Comparison of ENCODE assay signal across 21 mouse cellular contexts in the genomic region with DNA sequence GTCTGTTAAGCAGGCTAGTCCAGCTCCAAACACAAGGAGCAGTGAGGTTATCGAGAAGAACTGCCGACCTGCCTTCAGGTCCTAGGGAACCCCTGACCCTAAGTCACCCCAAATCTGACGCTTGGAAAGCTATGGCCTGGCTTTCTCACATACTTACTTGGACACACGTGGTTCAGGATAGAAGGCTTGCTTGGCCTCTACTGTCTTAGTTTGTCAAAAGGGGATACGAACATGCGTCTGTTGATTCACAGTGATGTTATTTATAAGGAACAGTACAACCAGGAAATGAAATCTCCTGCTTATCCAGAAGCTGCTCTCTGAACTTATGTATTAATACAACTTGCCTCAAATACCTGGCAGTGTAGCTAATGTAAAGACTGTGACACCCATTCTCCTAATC.
"Had no signal": no experiment of that assay in that cellular context is flagged by ENCODE, and none has a peak within 500 bp of the region (broad histone marks: within the 10 kb centered on the region; RNA-seq: fewer than 3 reads in every experiment).

No protein-coding gene starts in this region.

- H3K9ac ChIP-seq: heart, embryonic 12.5 days; hindbrain, embryonic 13.5 days; hindbrain, embryonic 15.5 days; limb, embryonic 12.5 days; liver, embryonic 12.5 days had no signal

- H3K9me3 ChIP-seq: heart, embryonic 10.5 days; heart, embryonic 12.5 days; hindbrain, embryonic 13.5 days; hindbrain, embryonic 15.5 days; limb, embryonic 10.5 days; limb, embryonic 12.5 days; liver, embryonic 12.5 days had no signal

- H3K27ac ChIP-seq: heart, embryonic 10.5 days; hindbrain, embryonic 13.5 days; hindbrain, embryonic 15.5 days; hindbrain, postnatal 0 days; layer of hippocampus, adult 2 months; left cerebral cortex, adult 2 months; limb, embryonic 10.5 days; limb, embryonic 12.5 days had no signal

- DNase-seq: gastrocnemius, postnatal 14 days; gastrocnemius, postnatal 36 days; heart, adult 18-20 months; heart, postnatal 10 days; heart, postnatal 36 days; kidney, adult 18-20 months; kidney, adult 8-10 months; kidney, postnatal 10 days; kidney, postnatal 25 days; kidney, postnatal 4 days had no signal

- H3K27me3 ChIP-seq: heart, embryonic 12.5 days; hindbrain, embryonic 13.5 days; hindbrain, embryonic 15.5 days; limb, embryonic 12.5 days; liver, embryonic 12.5 days had no signal

- ATAC-seq: hindbrain, postnatal 0 days; intestine, embryonic 16.5 days; liver, embryonic 12.5 days had no signal

- H3K4me2 ChIP-seq: heart, embryonic 12.5 days; hindbrain, embryonic 13.5 days; hindbrain, embryonic 15.5 days; limb, embryonic 12.5 days; liver, embryonic 12.5 days had no signal

- H3K4me3 ChIP-seq: heart, embryonic 10.5 days; heart, embryonic 12.5 days; hindbrain, embryonic 13.5 days; hindbrain, embryonic 15.5 days; layer of hippocampus, adult 2 months; left cerebral cortex, adult 2 months; limb, embryonic 10.5 days; limb, embryonic 12.5 days; liver, embryonic 12.5 days had no signal
